Mouse (Mus musculus) CH12.LX (cell line): ENCODE measurements around the gene Grin3b. TPM values are rescaled to one million over a fixed set of nuclear protein-coding genes. Genes with fewer than 3 reads are reported as not detected.

ENCODE experiments used
- DNase-seq: peaks from one replicate; pipeline ENCODE4 v3.0.0-alpha.2; 2013; ENCODE audit errors: extremely low read depth
- H3K27ac ChIP-seq: 2 replicates; pipeline ENCODE4 v1.5.1; 2012; ENCODE audit warnings: low read depth, mild to moderate bottlenecking, control low read depth, moderate library complexity; ENCODE audit not compliant: insufficient read depth
- H3K27me3 ChIP-seq: replicated peaks from 2 replicates; pipeline ENCODE3; 2012; ENCODE audit warnings: inconsistent platforms
- H3K36me3 ChIP-seq, 2 experiments: replicated peaks in 1 of 2; 2 replicates each; pipeline versions ENCODE3 to v1.6.1; 2012; ENCODE audit warnings: inconsistent platforms in 1 of 2, low read length in 1 of 2, mild to moderate bottlenecking in 1 of 2, mixed read lengths in 1 of 2, moderate library complexity in 1 of 2; ENCODE audit not compliant: control insufficient read depth in 1 of 2, insufficient read depth in 1 of 2
- H3K4me1 ChIP-seq, 2 experiments: 2 replicates each; pipeline ENCODE4 v1.6.1; 2012; ENCODE audit warnings: inconsistent platforms in 1 of 2, moderate library complexity in 1 of 2; ENCODE audit not compliant: insufficient read depth in 2 of 2, control insufficient read depth in 1 of 2
- H3K4me2 ChIP-seq: 2 replicates; pipeline ENCODE4 v1.6.1; 2012; ENCODE audit warnings: low read depth, mild to moderate bottlenecking, control low read depth; ENCODE audit not compliant: poor library complexity, insufficient read depth, severe bottlenecking
- H3K4me3 ChIP-seq, 3 experiments: fragments of 150-350 bp in 1 of 3; sonication (generic) in 1 of 3; replicated peaks in 1 of 3; 2 replicates each; pipeline versions ENCODE3 to v1.5.1; 2011 to 2012; ENCODE audit warnings: low read depth in 2 of 3, low read length in 2 of 3, mild to moderate bottlenecking in 2 of 3, moderate library complexity in 2 of 3, control low read depth in 1 of 3, improper control_type of control experiment in 1 of 3, inconsistent platforms in 1 of 3, mixed read lengths in 1 of 3; ENCODE audit not compliant: poor library complexity in 1 of 3
- H3K79me2 ChIP-seq: replicated peaks from 2 replicates; pipeline ENCODE4 v1.6.1; 2012; ENCODE audit warnings: mild to moderate bottlenecking, moderate library complexity; ENCODE audit not compliant: control insufficient read depth, poor library complexity, insufficient read depth, severe bottlenecking; ENCODE audit errors: extremely low read depth
- H3K9ac ChIP-seq: 2 replicates; pipeline ENCODE4 v1.6.1; 2012; ENCODE audit warnings: low read depth, mild to moderate bottlenecking, control low read depth, moderate library complexity; ENCODE audit not compliant: insufficient read depth
- H3K9me3 ChIP-seq: replicated peaks from 2 replicates; pipeline ENCODE3; 2012; ENCODE audit warnings: low read length, inconsistent platforms, mixed read lengths
- CHD1 ChIP-seq: IDR thresholded peaks from 2 replicates; pipeline ENCODE4 v1.6.1; 2012; ENCODE audit warnings: low read depth, low read length, improper control_type of control experiment, inconsistent platforms
- CHD2 ChIP-seq: IDR thresholded peaks from 2 replicates; pipeline ENCODE4 v1.6.1; 2011; ENCODE audit warnings: low read length, improper control_type of control experiment
- CTCF ChIP-seq, 2 experiments: IDR thresholded peaks in 1 of 2; conservative IDR thresholded peaks in 1 of 2; 2 replicates each; pipeline ENCODE4 v1.5.1; 2011 to 2012; ENCODE audit warnings: low read depth in 2 of 2, low read length in 2 of 2, improper control_type of control experiment in 1 of 2, inconsistent platforms in 1 of 2, mild to moderate bottlenecking in 1 of 2, moderate library complexity in 1 of 2
- E2F4 ChIP-seq: IDR thresholded peaks from 2 replicates; pipeline ENCODE4 v1.6.1; 2011; ENCODE audit warnings: low read depth, low read length, improper control_type of control experiment; ENCODE audit not compliant: insufficient replicate concordance
- ELF1 ChIP-seq: IDR thresholded peaks from 2 replicates; pipeline ENCODE4 v1.6.1; 2014; ENCODE audit warnings: low read depth, mild to moderate bottlenecking, inconsistent platforms, low read length, improper control_type of control experiment
- EP300 ChIP-seq: IDR thresholded peaks from 2 replicates; pipeline ENCODE4 v1.6.1; 2011; ENCODE audit warnings: low read length, improper control_type of control experiment
- ETS1 ChIP-seq: conservative IDR thresholded peaks from 2 replicates; pipeline ENCODE4 v1.6.1; 2012; ENCODE audit warnings: low read depth, mild to moderate bottlenecking, inconsistent platforms, low read length, improper control_type of control experiment, moderate library complexity
- GABPA ChIP-seq: IDR thresholded peaks from 2 replicates; pipeline ENCODE4 v1.6.1; 2012; ENCODE audit warnings: low read depth, low read length, improper control_type of control experiment, inconsistent platforms; ENCODE audit not compliant: insufficient replicate concordance
- HCFC1 ChIP-seq: IDR thresholded peaks from 2 replicates; pipeline ENCODE4 v1.6.1; 2012; ENCODE audit warnings: low read depth, mild to moderate bottlenecking, inconsistent platforms, low read length, improper control_type of control experiment
- IRF4 ChIP-seq: IDR thresholded peaks from 2 replicates; pipeline ENCODE4 v1.6.1; 2014; ENCODE audit warnings: low read depth, mild to moderate bottlenecking, inconsistent platforms, low read length, improper control_type of control experiment
- JUN ChIP-seq: IDR thresholded peaks from 2 replicates; pipeline ENCODE4 v1.6.1; 2011; ENCODE audit warnings: low read depth, mild to moderate bottlenecking, low read length, improper control_type of control experiment, moderate library complexity; ENCODE audit not compliant: insufficient read depth
- MAFK ChIP-seq: IDR thresholded peaks from 2 replicates; pipeline ENCODE4 v1.6.1; 2011; ENCODE audit warnings: low read length, improper control_type of control experiment; ENCODE audit not compliant: insufficient replicate concordance
- MAX ChIP-seq: IDR thresholded peaks from 2 replicates; pipeline ENCODE4 v1.6.1; 2011; ENCODE audit warnings: low read length, improper control_type of control experiment
- MAZ ChIP-seq: IDR thresholded peaks from 2 replicates; pipeline ENCODE4 v1.6.1; 2012; ENCODE audit warnings: low read depth, mild to moderate bottlenecking, inconsistent platforms, low read length, improper control_type of control experiment, moderate library complexity
- MEF2A ChIP-seq: IDR thresholded peaks from 2 replicates; pipeline ENCODE4 v1.6.1; 2014; ENCODE audit warnings: low read depth, mild to moderate bottlenecking, inconsistent platforms, low read length, improper control_type of control experiment, borderline replicate concordance
- MXI1 ChIP-seq: IDR thresholded peaks from 2 replicates; pipeline ENCODE4 v1.6.1; 2011; ENCODE audit warnings: mild to moderate bottlenecking, low read depth, low read length, improper control_type of control experiment
- MYC ChIP-seq: IDR thresholded peaks from 2 replicates; pipeline ENCODE4 v1.6.1; 2011; ENCODE audit warnings: low read depth, mild to moderate bottlenecking, improper control_type of control experiment, low read length
- NELFE ChIP-seq: IDR thresholded peaks from 2 replicates; pipeline ENCODE4 v1.6.1; 2011; ENCODE audit warnings: low read depth, low read length, improper control_type of control experiment
- NRF1 ChIP-seq: IDR thresholded peaks from 2 replicates; pipeline ENCODE4 v1.6.1; 2014; ENCODE audit warnings: low read depth, mild to moderate bottlenecking, inconsistent platforms, low read length, improper control_type of control experiment, moderate library complexity
- POLR2A ChIP-seq: IDR thresholded peaks from 2 replicates; pipeline ENCODE4 v1.6.1; 2011; ENCODE audit warnings: low read depth, mild to moderate bottlenecking, improper control_type of control experiment, low read length
- RAD21 ChIP-seq: IDR thresholded peaks from 2 replicates; pipeline ENCODE4 v1.6.1; 2011; ENCODE audit warnings: low read depth, mild to moderate bottlenecking, low read length, improper control_type of control experiment, moderate library complexity
- RCOR1 ChIP-seq: conservative IDR thresholded peaks from 2 replicates; pipeline ENCODE4 v1.6.1; 2012; ENCODE audit warnings: low read depth, mild to moderate bottlenecking, inconsistent platforms, low read length, improper control_type of control experiment
- SIN3A ChIP-seq: IDR thresholded peaks from 2 replicates; pipeline ENCODE4 v1.6.1; 2012; ENCODE audit warnings: low read length, improper control_type of control experiment, inconsistent platforms
- TBP ChIP-seq: conservative IDR thresholded peaks from 2 replicates; pipeline ENCODE4 v1.6.1; 2011; ENCODE audit warnings: low read depth, low read length, improper control_type of control experiment
- TCF12 ChIP-seq: IDR thresholded peaks from 2 replicates; pipeline ENCODE4 v1.6.1; 2014; ENCODE audit warnings: low read depth, mild to moderate bottlenecking, inconsistent platforms, low read length, improper control_type of control experiment
- UBTF ChIP-seq: IDR thresholded peaks from 2 replicates; pipeline ENCODE4 v1.6.1; 2012; ENCODE audit warnings: low read depth, mild to moderate bottlenecking, inconsistent platforms, low read length, improper control_type of control experiment, moderate library complexity
- USF1 ChIP-seq: IDR thresholded peaks from 2 replicates; pipeline ENCODE4 v1.6.1; 2014; ENCODE audit warnings: low read depth, mild to moderate bottlenecking, inconsistent platforms, low read length, improper control_type of control experiment
- USF2 ChIP-seq: conservative IDR thresholded peaks from 2 replicates; pipeline ENCODE4 v1.6.1; 2011; ENCODE audit warnings: low read depth, low read length, improper control_type of control experiment
- ZC3H11A ChIP-seq: IDR thresholded peaks from 2 replicates; pipeline ENCODE4 v1.6.1; 2012; ENCODE audit warnings: low read depth, mild to moderate bottlenecking, inconsistent platforms, low read length, improper control_type of control experiment
- ZKSCAN1 ChIP-seq: IDR thresholded peaks from 2 replicates; pipeline ENCODE4 v1.6.1; 2012; ENCODE audit warnings: low read depth, inconsistent platforms, low read length, improper control_type of control experiment, borderline replicate concordance
- ZMIZ1 ChIP-seq: IDR thresholded peaks from 2 replicates; pipeline ENCODE4 v1.6.1; 2012; ENCODE audit warnings: low read depth, mild to moderate bottlenecking, inconsistent platforms, low read length, improper control_type of control experiment
- ZNF384 ChIP-seq: IDR thresholded peaks from 2 replicates; pipeline ENCODE4 v1.6.1; 2012; ENCODE audit warnings: low read depth, low read length, improper control_type of control experiment, inconsistent platforms
- dilution Hi-C: fragments of 300-500 bp; cut with MboI; formaldehyde crosslinking; loops from 2 replicates; pipeline ENCODE4 v1.14.3; 2020; ENCODE audit warnings: low sequenced_read_pairs; ENCODE audit not compliant: extremely low pct_unique_long_range_greater_than_20kb, extremely low pct_ligation_motif_present
- in situ Hi-C: fragments of 300-500 bp; cut with MboI; formaldehyde crosslinking; loops from 3 replicates; pipeline ENCODE4 v1.14.3; 2019; ENCODE audit warnings: low sequenced_read_pairs, low pct_ligation_motif_present, low pct_unique_long_range_greater_than_20kb, mixed read lengths
- polyA plus RNA-seq: library from polyadenylated mRNA; unstranded; fragments of >175 nt; gene quantifications from 2 replicates; pipeline ENCODE4 v1.2.1, GENCODE M21; 2012; ENCODE audit warnings: low read depth; ENCODE audit not compliant: insufficient read length
- total RNA-seq, 2 experiments: library from RNA; depleted of rRNA; stranded (reverse); fragments of 300-350 nt in 1 of 2; fragments of >200 nt in 1 of 2; gene quantifications; 2 replicates each; pipeline ENCODE4 v1.2.3; 2012 to 2014

Gene Grin3b
- total and polyA plus RNA-seq, 3 experiments: 0.27 to 0.59 (median 0.56) TPM

GRCm38 (mm10) chr10:79937775-79938526 lies 32.6 kb upstream of the Grin3b start:
- TF ChIP-seq EP300 (no peak), CHD1 (0 out of 2 replicates have a peak, but pooled peaks have one; percentile 37), MAX (no peak; the same call in 1 of the 2 replicates), GABPA (no peak), UBTF (no peak), USF2 (no peak), MEF2A (no peak; the same call in 1 of the 2 replicates), CTCF (conservative IDR thresholded peaks at IDR 0.05 in 1 of 2, IDR thresholded peaks at IDR 0.05 in 1 of 2; ENCODE audit: low read depth in 2 of 2, low read length in 2 of 2) (peak in 1 of 2 experiments; percentile 5; a peak in 1 of 4 replicates), MYC (peak; percentile 31; the same call in 1 of the 2 replicates), ETS1 (no peak), TCF12 (0 out of 2 replicates have a peak, but pooled peaks have one; percentile 2), RCOR1 (no peak), USF1 (peak; percentile 48), ZKSCAN1 (no peak), ZMIZ1 (no peak), RAD21 (no peak), ZC3H11A (no peak), MAZ (no peak), NELFE (no peak), ELF1 (no peak), MXI1 (peak; percentile 55), SIN3A (no peak), MAFK (no peak), IRF4 (no peak), E2F4 (no peak), TBP (no peak), ZNF384 (no peak), NRF1 (no peak), JUN (no peak), CHD2 (no peak), POLR2A (peak; percentile 23; the same call in 1 of the 2 replicates), HCFC1 (no peak)
- TF ChIP-seq, all 38 proteins: peak for 7
- in situ Hi-C loops (no loop called here), dilution Hi-C loops (no loop called here)
- Histone ChIP-seq H3K27me3 (no peaks in the 10 kb centered on the region), H3K9ac (no peak overlapping the region), H3K9me3 (no peaks in the 10 kb centered on the region), H3K27ac (peak overlapping the region; percentile 97), H3K36me3 (peaks cover 61 to 90% of the 10 kb centered on the region in 2 experiments), H3K4me1 (peaks cover 79 to 96% of the 10 kb centered on the region in 2 experiments), H3K79me2 (peaks cover 86% of the 10 kb centered on the region), H3K4me3 (peak overlapping the region in 1 of 3 experiments; percentile 40), H3K4me2 (no peak overlapping the region; the same call in 1 of the 2 replicates)
- DNase-seq: no peak
